Mouse (Mus musculus) liver, adult 2 months (tissue): ENCODE results near the gene Lag3.

Experiments used
- CTCF ChIP-seq: fragments of 200-500 bp; IDR thresholded peaks from 2 replicates; pipeline ENCODE4 v1.5.1; 2011; ENCODE audit warnings: low read depth, low read length, control low read depth
- POLR2A ChIP-seq: fragments of 200-500 bp; IDR thresholded peaks from 2 replicates; pipeline ENCODE4 v1.6.1; 2011; ENCODE audit warnings: low read length, control low read depth; ENCODE audit not compliant: insufficient read depth; ENCODE audit errors: extremely low read depth

- TF ChIP-seq POLR2A (no peak), CTCF (no peak)
These were observed 20.8 kb upstream of the Lag3 start for GRCm38 (mm10) chr6:124932314-124932695.
